Mouse (Mus musculus) heart, embryonic 14.5 days (tissue): ENCODE results near the gene Vsig10. TPM values are rescaled to one million over a fixed set of nuclear protein-coding genes. Genes with fewer than 3 reads are reported as not detected.
"Not testable (repeated sequence)": the region's sequence is repeated elsewhere in the genome, so short reads cannot be mapped to it uniquely, and the experiment has no call there.

Experiments
- ATAC-seq: fragments of 200-750 bp; cut with Nextera tagmentation; 2 replicates; pipeline ENCODE4 v1.8.0; 2017; ENCODE audit warnings: low read depth, moderate TSS enrichment; ENCODE audit not compliant: insufficient number of reproducible peaks, insufficient read depth, low FRiP score
- H3K27ac ChIP-seq, 2 experiments: fragments of 200-500 bp in 1 of 2; fragments of 300-500 bp in 1 of 2; sonication (generic) in 1 of 2; replicated peaks in 1 of 2; 2 replicates each; pipeline ENCODE4 v1.5.1; 2012 to 2014; ENCODE audit warnings: low read depth in 2 of 2, low read length in 2 of 2, control low read depth in 1 of 2, mild to moderate bottlenecking in 1 of 2, mixed read lengths in 1 of 2; ENCODE audit not compliant: control insufficient read depth in 1 of 2, insufficient read depth in 1 of 2
- H3K27me3 ChIP-seq: fragments of 300-500 bp; sonication (generic); 2 replicates; pipeline ENCODE4 v1.6.1; 2014; ENCODE audit warnings: mild to moderate bottlenecking, low read length, control low read depth; ENCODE audit not compliant: control insufficient read depth, insufficient read depth
- H3K36me3 ChIP-seq: fragments of 300-500 bp; sonication (generic); 2 replicates; pipeline ENCODE4 v1.6.1; 2014; ENCODE audit warnings: mild to moderate bottlenecking, control low read depth, low read length, mixed read lengths; ENCODE audit not compliant: control insufficient read depth, insufficient read depth
- H3K4me1 ChIP-seq, 2 experiments: fragments of 200-500 bp in 1 of 2; fragments of 300-500 bp in 1 of 2; sonication (generic) in 1 of 2; 2 replicates each; pipeline ENCODE4 v1.6.1; 2012 to 2014; ENCODE audit warnings: low read length in 2 of 2, control low read depth in 1 of 2, mixed read lengths in 1 of 2; ENCODE audit not compliant: control insufficient read depth in 2 of 2, insufficient read depth in 2 of 2
- H3K4me2 ChIP-seq: fragments of 300-500 bp; sonication (generic); 2 replicates; pipeline ENCODE4 v1.6.1; 2014; ENCODE audit warnings: mild to moderate bottlenecking, low read length
- H3K4me3 ChIP-seq, 2 experiments: fragments of 200-500 bp in 1 of 2; fragments of 300-500 bp in 1 of 2; sonication (generic) in 1 of 2; 2 replicates each; pipeline ENCODE4 v1.5.1; 2012 to 2014; ENCODE audit warnings: low read length in 2 of 2, mild to moderate bottlenecking in 2 of 2, control low read depth in 1 of 2, low read depth in 1 of 2, moderate library complexity in 1 of 2; ENCODE audit not compliant: control insufficient read depth in 1 of 2, insufficient read depth in 1 of 2
- H3K9ac ChIP-seq: fragments of 300-500 bp; sonication (generic); 2 replicates; pipeline ENCODE4 v1.6.1; 2014; ENCODE audit warnings: mild to moderate bottlenecking, low read length
- H3K9me3 ChIP-seq: fragments of 300-500 bp; sonication (generic); 2 replicates; pipeline ENCODE4 v1.6.1; 2016; ENCODE audit warnings: low read length, control low read depth; ENCODE audit not compliant: control insufficient read depth
- WGBS: fragments of 180-500 bp; shearing (Covaris S2); extraction: QIAGEN DNeasy Blood & Tissue Kit; methylation state at CpG from one replicate; pipeline ENCODE4 v1.1.7; 2014; 5-methylcytosine and 5-hydroxymethylcytosine counted together
- polyA plus RNA-seq: library from polyadenylated mRNA; unstranded; fragments of >200 nt; fragmentation: Nextera tagmentation; extraction: Ambion mirVana; gene quantifications from 2 replicates; pipeline ENCODE4 v1.2.1, GENCODE M21; 2014

The Vsig10 gene
- polyA plus RNA-seq, 1 experiment from 2014 or later: 6.6 TPM

DNA sequence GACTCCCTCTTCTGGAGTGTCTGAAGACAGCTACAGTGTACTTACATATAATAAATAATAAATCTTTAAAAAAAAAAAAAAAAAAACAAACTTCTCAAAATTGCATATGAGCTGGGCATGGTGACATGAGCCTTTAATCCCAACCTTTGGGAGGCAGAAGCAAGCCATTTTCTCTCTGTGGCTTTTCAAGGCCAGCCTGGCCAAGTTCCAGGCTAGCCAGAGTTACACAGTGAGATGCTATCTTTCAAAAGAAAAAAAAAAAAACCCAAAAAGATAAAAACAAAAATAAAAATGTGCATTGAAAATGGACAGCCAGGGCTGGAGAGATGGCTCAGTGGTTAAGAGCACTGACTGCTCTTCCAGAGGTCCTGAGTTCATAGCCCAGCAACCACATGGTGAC lies 29.2 kb upstream of the Vsig10 start:
- no peak overlapping the region for H3K27ac ChIP-seq
- peaks cover 9% of the 10 kb centered on the region for H3K36me3 ChIP-seq
- no peak overlapping the region for H3K4me3 ChIP-seq
- peaks cover 8 to 27% of the 10 kb centered on the region in 2 experiments for H3K4me1 ChIP-seq
- H3K9ac ChIP-seq: no peak overlapping the region
- no peaks in the 10 kb centered on the region for H3K27me3 ChIP-seq
- no peak for ATAC-seq
- H3K9me3 ChIP-seq: no peaks in the 10 kb centered on the region
- no peak overlapping the region for H3K4me2 ChIP-seq

DNA sequence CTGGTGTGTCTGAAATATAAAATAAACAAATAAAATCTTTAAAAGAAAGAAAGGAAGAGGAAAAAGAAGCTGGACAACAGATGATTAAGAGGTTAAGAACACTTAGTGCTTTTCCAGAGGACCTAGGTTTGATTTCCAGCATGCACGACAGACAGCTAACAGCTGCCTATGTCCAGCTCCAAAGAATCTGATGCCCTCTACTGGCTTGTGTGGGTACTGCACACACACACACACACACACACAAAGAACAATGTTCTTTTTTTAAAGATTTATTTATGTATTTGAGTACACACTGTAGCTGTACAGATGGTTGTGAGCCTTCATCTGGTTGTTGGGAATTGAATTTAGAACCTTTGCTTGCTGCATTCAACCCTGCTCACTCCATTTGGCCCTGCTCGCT lies 28.8 kb upstream of the Vsig10 start:
- WGBS: 86% methylated on average over 2 of the region's 2 CpGs
- Histone ChIP-seq H3K4me3 (no peak overlapping the region), H3K4me2 (no peak overlapping the region), H3K27ac (no peak overlapping the region), H3K27me3 (no peaks in the 10 kb centered on the region), H3K36me3 (peaks cover 5% of the 10 kb centered on the region), H3K9ac (no peak overlapping the region), H3K4me1 (peaks cover 8 to 23% of the 10 kb centered on the region in 2 experiments), H3K9me3 (no peaks in the 10 kb centered on the region)
- no peak for ATAC-seq

- no peaks in the 10 kb centered on the region for H3K27me3 ChIP-seq
- H3K4me2 ChIP-seq: no peak overlapping the region
- WGBS: 81% methylated on average over 3 of the region's 3 CpGs
- no peaks in the 10 kb centered on the region for H3K9me3 ChIP-seq
- H3K4me3 ChIP-seq: no peak overlapping the region
- no peak overlapping the region for H3K27ac ChIP-seq
- ATAC-seq: no peak
- no peaks in the 10 kb centered on the region for H3K36me3 ChIP-seq
- peaks cover 6 to 11% of the 10 kb centered on the region in 2 experiments for H3K4me1 ChIP-seq
- no peak overlapping the region for H3K9ac ChIP-seq
These were observed 27.6 kb upstream of the Vsig10 start for GRCm38 (mm10) chr5:117291312-117291711.

GRCm38 (mm10) chr5:117292547-117292946 lies 26.3 kb upstream of the Vsig10 start:
- Histone ChIP-seq H3K27ac (no peak overlapping the region), H3K9me3 (no peaks in the 10 kb centered on the region), H3K9ac (no peak overlapping the region), H3K36me3 (no peaks in the 10 kb centered on the region), H3K27me3 (no peaks in the 10 kb centered on the region), H3K4me2 (no peak overlapping the region), H3K4me3 (no peak overlapping the region), H3K4me1 (peaks cover 6 to 7% of the 10 kb centered on the region in 2 experiments)
- 71% methylated on average over 6 of the region's 6 CpGs for WGBS
- ATAC-seq: no peak

DNA sequence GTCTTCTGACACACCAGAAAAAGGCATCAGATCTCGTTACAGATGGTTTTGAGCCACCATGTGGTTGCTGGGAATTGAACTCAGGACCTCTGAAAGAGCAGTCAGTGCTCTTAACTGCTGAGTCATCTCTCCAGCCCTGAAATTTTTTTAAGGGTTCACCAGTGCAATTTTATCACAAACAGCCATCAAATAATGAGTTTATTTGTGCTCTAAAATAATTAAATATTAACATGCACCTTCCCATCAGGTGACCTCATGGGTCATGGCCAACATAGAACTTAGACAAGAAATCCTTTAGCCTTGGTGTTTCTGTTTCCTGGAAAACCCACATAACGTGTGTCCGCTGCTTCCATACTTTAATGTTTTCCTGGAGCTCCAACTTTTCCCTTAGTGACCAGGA lies 25.1 kb upstream of the Vsig10 start:
- not testable (repeated sequence) for H3K36me3 ChIP-seq, H3K27me3 ChIP-seq, H3K4me2 ChIP-seq, H3K9me3 ChIP-seq, H3K9ac ChIP-seq, ATAC-seq, H3K4me1 ChIP-seq, H3K4me3 ChIP-seq, H3K27ac ChIP-seq
- WGBS: 82% methylated on average over 3 of the region's 3 CpGs

DNA sequence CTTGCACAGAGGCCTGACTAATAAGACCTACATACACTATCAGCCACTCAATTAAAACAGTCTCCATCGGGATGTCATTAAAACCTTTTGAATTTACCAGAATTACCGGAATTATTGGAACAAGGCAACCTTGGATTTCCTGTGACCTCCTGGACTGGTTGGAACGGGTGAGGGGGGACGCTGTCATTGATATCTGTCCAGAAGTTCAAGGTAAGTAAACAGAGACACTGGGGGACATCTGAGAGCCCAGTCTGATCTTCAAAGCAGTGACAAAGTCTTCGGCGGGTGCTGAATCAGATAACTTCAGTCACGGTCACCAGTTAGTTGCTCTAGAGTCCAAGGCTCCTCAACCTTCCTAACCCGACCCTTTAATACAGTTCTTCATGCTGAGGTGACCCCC lies 23.9 kb upstream of the Vsig10 start:
- 90% methylated on average over 8 of the region's 8 CpGs for WGBS
- Histone ChIP-seq H3K4me2 (no peak overlapping the region), H3K4me1 (no peaks in the 10 kb centered on the region), H3K27me3 (no peaks in the 10 kb centered on the region), H3K27ac (no peak overlapping the region), H3K4me3 (no peak overlapping the region), H3K9me3 (no peaks in the 10 kb centered on the region), H3K36me3 (no peaks in the 10 kb centered on the region), H3K9ac (no peak overlapping the region)
- ATAC-seq: no peak

DNA sequence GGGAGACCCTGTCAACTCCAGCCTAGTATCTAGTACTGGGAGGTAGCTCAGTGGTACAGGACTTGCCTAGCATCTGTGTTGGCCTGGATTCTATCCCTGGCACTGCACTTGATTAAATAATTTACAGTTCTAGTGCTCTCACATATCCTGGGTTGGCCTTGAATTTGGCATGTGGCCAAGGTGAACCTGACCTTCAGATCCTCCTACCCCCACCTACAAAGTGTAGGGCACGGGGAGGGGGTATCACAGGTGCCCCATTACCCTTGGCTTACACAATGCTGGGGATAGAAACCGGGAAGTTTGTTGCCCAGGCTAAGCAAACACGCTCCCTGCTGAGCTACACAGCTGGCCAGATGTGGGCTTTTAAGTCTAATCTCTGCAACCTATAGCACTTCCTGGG lies 16.0 kb upstream of the Vsig10 start:
- WGBS: 47% methylated on average over 3 of the region's 3 CpGs
- Histone ChIP-seq H3K4me2 (no peak overlapping the region), H3K27me3 (no peaks in the 10 kb centered on the region), H3K4me3 (no peak overlapping the region), H3K9ac (no peak overlapping the region), H3K9me3 (no peaks in the 10 kb centered on the region), H3K4me1 (peaks cover 4 to 15% of the 10 kb centered on the region in 2 experiments; a peak in 3 of 4 replicates), H3K27ac (no peak overlapping the region), H3K36me3 (no peaks in the 10 kb centered on the region)
- ATAC-seq: peak; percentile 26

GRCm38 (mm10) chr5:117303691-117304579 lies 14.9 kb upstream of the Vsig10 start:
- no peak overlapping the region for H3K27ac ChIP-seq
- H3K9me3 ChIP-seq: no peaks in the 10 kb centered on the region
- no peak overlapping the region for H3K4me3 ChIP-seq
- no peak overlapping the region for H3K9ac ChIP-seq
- no peaks in the 10 kb centered on the region for H3K36me3 ChIP-seq
- H3K4me2 ChIP-seq: no peak overlapping the region
- no peak for ATAC-seq
- WGBS: 34% methylated on average over 18 of the region's 18 CpGs
- H3K4me1 ChIP-seq: peaks cover 4 to 15% of the 10 kb centered on the region in 2 experiments; a peak in 3 of 4 replicates
- no peaks in the 10 kb centered on the region for H3K27me3 ChIP-seq
